Mouse (Mus musculus): ENCODE results near the gene Trappc6a. TPM values are rescaled to one million over a fixed set of nuclear protein-coding genes. Genes with fewer than 3 reads are reported as not detected.
A peak's percentile ranks its signal among the peaks of the same experiment; 100 is the strongest.

The Trappc6a gene
- total RNA-seq (2021) (10 to 100 TPM; 70.2 to 81.4 TPM), polyA plus RNA-seq (2012; rRNA removed) (253 and 254 TPM in 2 replicates)
- long read RNA-seq, transcript Trappc6a-201 (6 exons, 785 nt): major isoform, 45 of 60 reads
- long read RNA-seq, transcript Trappc6a-206 (5 exons, 719 nt): minor isoform, 5 of 60 reads
- long read RNA-seq, partial matches to known transcripts: 1 of 60 reads
- long read RNA-seq, other reads (novel, unspliced or antisense): 7 of 60 reads

GRCm38 (mm10) chr7:19508150-19508923 is at the start of gene Trappc6a, which contains the start of gene Bloc1s3:
Gene Trappc6a, plus strand, starts transcription at chr7:19508395.
Gene Bloc1s3, minus strand, starts transcription at chr7:19508367.
- DNase-seq: peak; percentile 95

- peak; percentile 89 for DNase-seq
Observed at GRCm38 (mm10) chr7:19458591-19459111, 49.5 kb upstream of the Trappc6a start, which contains the start of gene Mark4. Gene Mark4, minus strand, starts transcription at chr7:19458821.

GRCm38 (mm10) chr7:19459144-19459870 is 48.9 kb upstream of the Trappc6a start:
- no peak for DNase-seq

- DNase-seq: no peak
Observed at GRCm38 (mm10) chr7:19460500-19460899, 47.7 kb upstream of the Trappc6a start.

- DNase-seq: peak; percentile 76
Observed at GRCm38 (mm10) chr7:19461488-19461887, 46.7 kb upstream of the Trappc6a start.

- no peak for DNase-seq
Observed at GRCm38 (mm10) chr7:19462443-19462842, 45.8 kb upstream of the Trappc6a start.

- peak; percentile 56 for DNase-seq
Observed at GRCm38 (mm10) chr7:19462884-19463381, 45.3 kb upstream of the Trappc6a start, which contains the start of gene Exoc3l2. Gene Exoc3l2, plus strand, starts transcription at chr7:19463331.

- no peak for DNase-seq
Observed at GRCm38 (mm10) chr7:19464367-19465307, 43.6 kb upstream of the Trappc6a start.

- peak; percentile 41 for DNase-seq
Observed at GRCm38 (mm10) chr7:19466602-19467145, 41.5 kb upstream of the Trappc6a start.

- peak; percentile 46 for DNase-seq
Observed at GRCm38 (mm10) chr7:19467638-19468037, 40.6 kb upstream of the Trappc6a start.

- DNase-seq: no peak
Observed at GRCm38 (mm10) chr7:19468279-19468678, 39.9 kb upstream of the Trappc6a start.

GRCm38 (mm10) chr7:19469404-19469803 is 38.8 kb upstream of the Trappc6a start:
- DNase-seq: no peak

- no peak for DNase-seq
Observed at GRCm38 (mm10) chr7:19470308-19470707, 37.9 kb upstream of the Trappc6a start.

- DNase-seq: peak; percentile 78
Observed at GRCm38 (mm10) chr7:19472403-19472802, 35.8 kb upstream of the Trappc6a start.

- peak; percentile 92 for DNase-seq
Observed at GRCm38 (mm10) chr7:19473875-19474443, 34.2 kb upstream of the Trappc6a start.

- DNase-seq: no peak
Observed at GRCm38 (mm10) chr7:19477084-19477483, 31.1 kb upstream of the Trappc6a start.

GRCm38 (mm10) chr7:19477624-19478384 is 30.4 kb upstream of the Trappc6a start:
- peak; percentile 74 for DNase-seq

GRCm38 (mm10) chr7:19483281-19483680 is 24.9 kb upstream of the Trappc6a start:
- DNase-seq: no peak

- no peak for DNase-seq
Observed at GRCm38 (mm10) chr7:19485488-19485887, 22.7 kb upstream of the Trappc6a start.

All from adrenal gland, adult 2 months (tissue).